Mouse (Mus musculus): Measurements from ENCODE around the gene Irak1bp1. TPM values are rescaled to one million over a fixed set of nuclear protein-coding genes. Genes with fewer than 3 reads are reported as not detected.

Irak1bp1 gene
- total RNA-seq, 2 experiments from 2014 or later, result 20.8 to 22.3 TPM

DNA sequence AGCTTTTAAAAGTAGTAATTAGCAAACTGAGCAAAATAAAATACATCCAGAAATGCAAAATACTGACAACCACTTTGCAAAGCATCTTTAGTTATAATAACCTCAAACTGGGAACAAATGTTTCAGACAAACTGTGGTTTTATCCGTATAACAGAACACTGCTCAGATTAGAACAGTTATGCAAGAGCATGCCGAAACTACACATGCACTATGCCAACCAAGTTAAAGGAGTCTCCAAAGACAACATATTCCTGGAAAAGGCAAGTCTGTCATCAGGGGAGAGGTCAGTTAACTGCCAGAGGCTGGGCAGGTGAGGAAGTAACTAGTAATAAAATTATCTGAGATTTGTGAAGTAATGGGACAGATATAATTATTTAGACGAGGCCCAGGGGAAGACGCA is 13.3 kb downstream of the Irak1bp1 start:
- Histone ChIP-seq H3K27ac (peak overlapping the region; percentile 46; the same call in 1 of the 2 replicates), H3K4me3 (no peak overlapping the region)
- DNase-seq (ENCODE audit: low spot score in 2 of 2), result no peak
- no peak for TF ChIP-seq CTCF (conservative IDR thresholded peaks at IDR 0.05)

DNA sequence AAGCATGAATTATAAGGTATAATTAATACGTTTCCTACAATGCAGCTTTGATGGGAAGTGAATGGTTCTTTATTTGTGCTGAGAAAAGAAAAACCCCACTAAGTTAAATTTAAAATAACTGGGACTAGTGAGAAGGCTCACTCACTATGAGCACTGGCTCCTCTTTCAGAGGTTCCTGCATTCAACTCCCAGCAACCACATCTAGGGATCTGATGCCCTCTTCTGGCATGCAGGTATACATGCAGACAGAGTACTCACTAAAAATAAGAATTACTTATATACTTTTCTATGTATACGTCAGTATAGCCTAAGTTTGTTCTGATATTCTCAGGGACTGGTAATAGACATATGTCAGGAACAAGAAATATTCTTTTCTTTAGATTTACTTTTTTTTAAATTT is 24.7 kb downstream of the Irak1bp1 start:
- Histone ChIP-seq H3K4me3 (no peak overlapping the region), H3K27ac (peak overlapping the region; percentile 54)
- peak in 1 of 2 experiments; percentile 28 for DNase-seq (ENCODE audit: low spot score in 2 of 2)
- peak; percentile 78 for TF ChIP-seq CTCF (conservative IDR thresholded peaks at IDR 0.05)

DNA sequence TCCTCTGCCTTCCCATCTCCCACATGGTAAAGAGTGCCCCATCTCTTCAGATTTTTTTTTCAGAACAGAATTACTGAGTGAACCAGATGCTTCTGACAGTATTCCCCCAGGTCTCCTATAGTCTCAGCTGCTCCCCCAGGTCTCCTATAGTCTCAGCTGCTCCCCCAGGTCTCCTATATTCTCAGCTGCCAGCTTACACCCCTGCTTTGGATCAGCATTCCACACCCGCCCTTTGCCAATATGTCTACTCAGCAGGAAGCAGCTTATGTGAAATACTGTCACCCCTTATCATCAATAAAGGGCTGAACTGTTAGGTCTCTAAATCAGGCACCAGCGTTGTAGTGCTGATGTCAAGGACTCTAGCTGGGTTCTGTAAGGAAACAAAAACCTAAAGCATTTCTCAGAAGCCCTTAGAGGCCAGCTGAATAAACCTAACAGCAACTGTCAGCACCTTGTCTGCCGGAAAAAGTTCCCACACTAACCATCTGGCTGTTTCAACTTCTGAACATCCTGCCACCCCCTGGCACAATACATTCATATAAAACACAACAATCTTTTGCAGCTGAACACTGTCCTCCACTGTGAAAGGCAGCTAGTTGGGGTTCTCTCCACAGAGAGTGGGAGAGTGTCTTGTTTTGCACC is 25.8 kb downstream of the Irak1bp1 start:
- peak in 1 of 2 experiments; percentile 25 for DNase-seq (ENCODE audit: low spot score in 2 of 2)
- H3K27ac ChIP-seq, result peak overlapping the region; percentile 54
- no peak for TF ChIP-seq CTCF (conservative IDR thresholded peaks at IDR 0.05)
- no peak overlapping the region for H3K4me3 ChIP-seq

GRCm38 (mm10) chr9:82856241-82856640 is 26.9 kb downstream of the Irak1bp1 start:
- H3K27ac ChIP-seq, result peak overlapping the region; percentile 54
- no peak for TF ChIP-seq CTCF (conservative IDR thresholded peaks at IDR 0.05)
- peak; percentile 28 to 49 for DNase-seq (ENCODE audit: low spot score in 2 of 2)
- no peak overlapping the region for H3K4me3 ChIP-seq

DNA sequence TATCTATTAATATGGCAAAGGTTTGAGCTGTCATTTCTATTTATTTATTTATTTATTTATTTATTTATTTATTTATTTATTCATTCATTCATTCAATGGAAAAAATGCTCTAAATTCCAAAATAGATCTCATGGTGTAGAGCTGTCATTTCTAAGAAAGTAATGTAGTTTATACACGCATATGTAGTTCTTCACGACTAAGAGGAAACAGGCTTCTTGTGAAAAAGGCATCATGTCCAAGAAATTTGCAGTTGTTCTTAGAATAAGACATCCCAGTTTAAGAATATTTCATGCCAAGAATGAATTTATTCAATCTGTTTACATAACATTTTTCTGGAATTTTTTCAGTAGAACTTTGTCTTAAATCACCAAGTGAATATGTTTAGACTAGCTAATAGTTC is 31.5 kb downstream of the Irak1bp1 start:
- no peak for TF ChIP-seq CTCF (conservative IDR thresholded peaks at IDR 0.05)
- Histone ChIP-seq H3K27ac (no peak overlapping the region; the same call in 1 of the 2 replicates), H3K4me3 (no peak overlapping the region)
- no peak for DNase-seq (ENCODE audit: low spot score in 2 of 2)

DNA sequence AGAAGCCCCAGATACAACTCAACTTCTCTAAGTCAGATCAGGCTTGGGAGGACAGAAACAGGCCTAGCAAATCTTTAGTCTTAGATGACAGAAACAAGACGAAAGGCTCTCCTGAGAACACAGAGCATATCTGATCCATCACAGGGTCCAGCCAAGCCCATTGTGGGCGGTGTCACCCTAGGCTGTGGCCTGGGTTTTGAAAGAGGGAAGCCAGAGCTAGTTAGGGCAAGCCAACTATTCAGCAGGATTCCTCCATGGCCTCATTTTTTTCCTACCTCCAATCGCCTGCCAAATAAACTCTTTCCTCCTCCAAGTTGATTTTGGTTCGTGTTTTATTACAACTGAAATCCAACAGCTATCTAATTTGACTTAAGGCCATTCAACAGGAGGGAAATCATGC is 32.0 kb downstream of the Irak1bp1 start:
- no peak overlapping the region for H3K4me3 ChIP-seq
- H3K27ac ChIP-seq, result peak overlapping the region; percentile 50
- no peak for TF ChIP-seq CTCF (conservative IDR thresholded peaks at IDR 0.05)
- DNase-seq (ENCODE audit: low spot score in 2 of 2), result no peak

- TF ChIP-seq CTCF (conservative IDR thresholded peaks at IDR 0.05), result no peak
Observed at GRCm38 (mm10) chr9:82861775-82862430, 32.6 kb downstream of the Irak1bp1 start.

DNA sequence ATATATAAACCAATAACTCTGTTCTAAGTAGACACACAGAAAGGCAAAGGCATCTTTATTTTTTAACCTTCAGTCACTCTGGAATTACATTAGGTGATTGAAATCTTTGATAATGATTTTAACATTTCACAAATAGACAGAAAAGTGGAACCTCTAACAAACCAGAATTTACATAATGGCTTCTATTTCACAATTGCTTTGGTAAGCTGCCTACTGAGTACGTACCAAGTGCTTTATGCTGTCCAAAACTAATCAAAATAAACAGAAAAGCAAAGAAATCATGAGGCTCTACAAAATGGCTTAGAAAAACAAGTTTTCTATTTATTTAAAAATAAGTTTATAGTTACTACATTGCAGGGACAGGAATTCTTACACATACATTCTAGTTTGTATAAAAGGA is 36.8 kb downstream of the Irak1bp1 start:
- DNase-seq (ENCODE audit: low spot score in 2 of 2), result no peak
- no peak overlapping the region; the same call in 1 of the 2 replicates for H3K27ac ChIP-seq
- no peak for TF ChIP-seq CTCF (conservative IDR thresholded peaks at IDR 0.05)
- no peak overlapping the region for H3K4me3 ChIP-seq

More at GRCm38 (mm10) chr9:82861775-82862430, 32.6 kb downstream of the Irak1bp1 start:
- peak overlapping the region; percentile 50; the same call in 1 of the 2 replicates for H3K27ac ChIP-seq
- no peak for DNase-seq (ENCODE audit: low spot score in 2 of 2)
- no peak overlapping the region for H3K4me3 ChIP-seq

DNA sequence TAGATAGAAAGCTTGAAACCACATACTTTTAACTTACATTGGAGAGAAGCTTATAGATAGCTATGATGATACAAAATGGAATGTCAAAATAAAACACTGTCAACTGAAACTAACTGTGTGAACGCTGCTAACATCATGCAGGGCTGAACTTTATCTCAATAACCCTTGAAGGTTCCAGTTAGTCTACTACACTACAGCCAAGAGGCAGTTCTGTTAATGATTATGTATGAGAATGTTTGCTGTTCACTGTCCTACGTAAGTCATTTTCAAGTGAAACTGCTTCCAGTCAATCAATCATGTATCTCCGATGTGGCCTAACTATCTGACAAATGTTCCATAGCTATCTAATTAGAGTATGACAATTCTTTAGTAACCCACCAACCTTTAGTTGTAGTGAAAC is 38.4 kb downstream of the Irak1bp1 start:
- Histone ChIP-seq H3K4me3 (no peak overlapping the region), H3K27ac (no peak overlapping the region)
- TF ChIP-seq CTCF (conservative IDR thresholded peaks at IDR 0.05), result no peak
- no peak for DNase-seq (ENCODE audit: low spot score in 2 of 2)

GRCm38 (mm10) chr9:82877078-82877477 is 47.7 kb downstream of the Irak1bp1 start:
- H3K27ac ChIP-seq, result no peak overlapping the region
- TF ChIP-seq CTCF (conservative IDR thresholded peaks at IDR 0.05), result no peak
- DNase-seq (ENCODE audit: low spot score in 2 of 2), result no peak
- no peak overlapping the region for H3K4me3 ChIP-seq

DNA sequence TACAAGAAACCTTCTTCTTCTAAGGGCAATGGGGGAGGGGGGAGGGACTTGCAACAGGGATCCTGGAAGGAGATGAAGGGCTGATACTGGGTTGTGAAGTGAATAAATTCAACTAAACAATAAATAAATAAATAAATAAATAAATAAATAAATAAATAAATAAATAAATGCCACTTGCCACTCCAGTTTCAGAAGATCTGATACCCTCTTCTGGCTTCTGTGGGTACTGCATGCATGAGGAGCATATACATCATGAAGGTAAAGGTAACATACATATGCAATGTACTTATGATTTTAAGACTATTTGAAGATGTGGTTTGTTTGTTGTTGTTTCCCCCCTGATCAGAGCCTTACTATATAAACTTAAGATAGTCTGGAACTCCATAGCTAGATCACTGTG is 54.8 kb downstream of the Irak1bp1 start:
- Histone ChIP-seq H3K27ac (no peak overlapping the region), H3K4me3 (no peak overlapping the region)
- DNase-seq (ENCODE audit: low spot score in 2 of 2), result no peak
- peak; percentile 60 for TF ChIP-seq CTCF (conservative IDR thresholded peaks at IDR 0.05)

- DNase-seq (ENCODE audit: low spot score in 2 of 2), result peak in 1 of 2 experiments; percentile 31
- H3K27ac ChIP-seq, result no peak overlapping the region
- TF ChIP-seq CTCF (conservative IDR thresholded peaks at IDR 0.05), result no peak
- H3K4me3 ChIP-seq, result no peak overlapping the region
Observed at GRCm38 (mm10) chr9:82888645-82889044, 59.3 kb downstream of the Irak1bp1 start.

Other genes with a start within 250 kb of the Irak1bp1 start
- 10 to 100 TPM; 72.4 to 82.1 TPM for gene Phip, start 146.0 kb downstream of the Irak1bp1 start, total RNA-seq (2021)